10 mouse cellular contexts compared by ENCODE assay signal in genomic region chr16:11670251-11670970, GRCm38 (mm10).
DNase-seq lines count a peak whose midpoint lies in the region; ATAC-seq and TF ChIP-seq lines count a peak whose summit lies in the region.
"Had no signal": no experiment of that assay in that cellular context is flagged by ENCODE, and none has a peak within 500 bp of the region (broad histone marks: within the 10 kb centered on the region; RNA-seq: fewer than 3 reads in every experiment).

No protein-coding gene starts in this region.

- H3K4me1 ChIP-seq in forebrain, postnatal 0 days (ENCODE audit: insufficient read depth): no peaks in the 10 kb centered on the region; the same call in 1 of the 2 replicates
- peaks cover 12% of the 10 kb centered on the region for H3K4me1 ChIP-seq in forebrain, embryonic 12.5 days
- H3K4me1 ChIP-seq: embryonic facial prominence, embryonic 12.5 days had no signal

- peak overlapping the region; percentile 35; the same call in 1 of the 2 replicates for H3K27ac ChIP-seq in forebrain, postnatal 0 days (ENCODE audit: low read depth, low read length)
- H3K27ac ChIP-seq in forebrain, embryonic 12.5 days: no peak overlapping the region
- H3K27ac ChIP-seq in left cerebral cortex, adult 2 months: no peak overlapping the region; the same call in 1 of the 2 replicates
- H3K27ac ChIP-seq: embryonic facial prominence, embryonic 12.5 days had no signal

- H3K27me3 ChIP-seq in forebrain, postnatal 0 days (ENCODE audit: insufficient read depth, low read length): no peaks in the 10 kb centered on the region
- no peaks in the 10 kb centered on the region for H3K27me3 ChIP-seq in forebrain, embryonic 12.5 days
- H3K27me3 ChIP-seq: embryonic facial prominence, embryonic 12.5 days had no signal

- no peak overlapping the region for H3K4me2 ChIP-seq in forebrain, postnatal 0 days (ENCODE audit: low read depth)
- no peak overlapping the region for H3K4me2 ChIP-seq in forebrain, embryonic 12.5 days
- H3K4me2 ChIP-seq: embryonic facial prominence, embryonic 12.5 days had no signal

- ATAC-seq in forebrain, postnatal 0 days: peak; percentile 69
- no peak for ATAC-seq in forebrain, embryonic 12.5 days (ENCODE audit: low FRiP score)

- 67% methylated on average over 9 of the region's 9 CpGs for WGBS in forebrain, postnatal 0 days
- whole genome bisulfite sequencing in forebrain, embryonic 12.5 days: 80% methylated on average over 9 of the region's 9 CpGs

- TF ChIP-seq CTCF in forebrain, postnatal 0 days (IDR thresholded peaks at IDR 0.05; ENCODE audit: low read depth): peak; percentile 89
- peak; percentile 42 for TF ChIP-seq CTCF in left cerebral cortex, adult 2 months (IDR thresholded peaks at IDR 0.05)

- peak; percentile 34 for DNase-seq in forebrain, postnatal 0 days
- DNase-seq in left cerebral cortex, adult 2 months (ENCODE audit: extremely low spot score in 1 of 2, low spot score in 2 of 2): no peak
- no peak for DNase-seq in left cerebral cortex, postnatal 36 days (ENCODE audit: low spot score in 2 of 2)
- DNase-seq in ZHBTc4 (ENCODE audit: low read depth, low spot score): peak; percentile 17
- DNase-seq in layer of hippocampus, postnatal 14 days (ENCODE audit: low spot score in 2 of 2): peak; percentile 37 to 58
- no peak for DNase-seq in embryo, embryonic 11 days
- DNase-seq in urinary bladder, postnatal 14 days (ENCODE audit: low spot score): no peak

- H3K9me3 ChIP-seq in forebrain, postnatal 0 days (ENCODE audit: low read length): no peaks in the 10 kb centered on the region
- no peaks in the 10 kb centered on the region for H3K9me3 ChIP-seq in forebrain, embryonic 12.5 days
- H3K9me3 ChIP-seq: embryonic facial prominence, embryonic 12.5 days had no signal

- no peak overlapping the region for H3K9ac ChIP-seq in forebrain, postnatal 0 days
- no peak overlapping the region for H3K9ac ChIP-seq in forebrain, embryonic 12.5 days
- H3K9ac ChIP-seq: embryonic facial prominence, embryonic 12.5 days had no signal

- intact Hi-C loops in left cerebral cortex, adult 2 months (cut with DNase I): no loop called here
- intact Hi-C loops in left cerebral cortex, postnatal 36 days (cut with DNase I): no loop called here

- H3K36me3 ChIP-seq in forebrain, postnatal 0 days (ENCODE audit: insufficient read depth): no peaks in the 10 kb centered on the region
- H3K36me3 ChIP-seq in forebrain, embryonic 12.5 days (replicated peaks): no peaks in the 10 kb centered on the region
- H3K36me3 ChIP-seq: embryonic facial prominence, embryonic 12.5 days had no signal

- no peak overlapping the region for H3K4me3 ChIP-seq in forebrain, postnatal 0 days (ENCODE audit: low read depth, low read length)
- H3K4me3 ChIP-seq in forebrain, embryonic 12.5 days (replicated peaks): no peak overlapping the region
- no peak overlapping the region for H3K4me3 ChIP-seq in left cerebral cortex, adult 2 months
- H3K4me3 ChIP-seq: embryonic facial prominence, embryonic 12.5 days; myocyte had no signal

Comparison
In these comparisons a context has a peak if more than half of its experiments do, and no peak if none do; other contexts are left out.
1. DNase-seq: peak in forebrain, postnatal 0 days (single experiment), ZHBTc4 (single experiment) and layer of hippocampus, postnatal 14 days (2 of 2); none in left cerebral cortex, adult 2 months (0 of 2), left cerebral cortex, postnatal 36 days (0 of 2), embryo, embryonic 11 days (single experiment) and urinary bladder, postnatal 14 days (single experiment).